21 mouse cellular contexts compared by ENCODE assay signal in the genomic region with DNA sequence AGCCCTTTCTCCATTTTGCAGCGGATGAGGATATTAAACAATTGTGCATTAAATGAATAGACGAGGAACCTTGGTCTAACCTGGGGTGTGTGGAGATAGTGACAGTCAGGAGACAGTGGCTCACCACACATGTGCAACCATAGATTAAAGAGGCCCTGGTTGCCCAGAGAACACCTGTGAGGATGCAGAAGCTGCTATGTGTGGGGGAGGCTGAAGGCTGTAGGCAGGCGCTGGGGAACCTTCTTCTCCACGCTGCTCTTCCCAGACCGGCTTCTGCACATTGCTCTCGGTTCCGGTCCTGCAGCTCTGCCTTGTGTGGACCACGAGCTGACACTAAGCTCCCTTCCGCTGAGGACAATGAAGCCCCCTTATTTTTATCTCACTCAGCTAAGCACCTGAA.
"Had no signal": no experiment of that assay in that cellular context is flagged by ENCODE, and none has a peak within 500 bp of the region (broad histone marks: within the 10 kb centered on the region; RNA-seq: fewer than 3 reads in every experiment).

No protein-coding gene starts in this region.

- H3K36me3 ChIP-seq: lung, embryonic 15.5 days; midbrain, embryonic 10.5 days; midbrain, embryonic 13.5 days; midbrain, embryonic 15.5 days; neural tube, embryonic 13.5 days; neural tube, embryonic 15.5 days had no signal

- H3K27ac ChIP-seq: lung, embryonic 15.5 days; macrophage; midbrain, embryonic 10.5 days; midbrain, embryonic 13.5 days; midbrain, embryonic 15.5 days; neural tube, embryonic 13.5 days; neural tube, embryonic 15.5 days had no signal

- H3K4me2 ChIP-seq: lung, embryonic 15.5 days; midbrain, embryonic 13.5 days; midbrain, embryonic 15.5 days; neural tube, embryonic 13.5 days; neural tube, embryonic 15.5 days had no signal

- H3K27me3 ChIP-seq: lung, embryonic 15.5 days; midbrain, embryonic 13.5 days; midbrain, embryonic 15.5 days; neural tube, embryonic 13.5 days; neural tube, embryonic 15.5 days had no signal

- ATAC-seq: liver, postnatal 0 days; lung, postnatal 0 days; midbrain, embryonic 13.5 days; midbrain, embryonic 15.5 days had no signal

- H3K4me3 ChIP-seq: lung, embryonic 15.5 days; midbrain, embryonic 10.5 days; midbrain, embryonic 13.5 days; midbrain, embryonic 15.5 days; myocyte; neural tube, embryonic 13.5 days; neural tube, embryonic 15.5 days had no signal

- H3K9ac ChIP-seq: liver, postnatal 0 days; lung, embryonic 15.5 days; midbrain, embryonic 13.5 days; midbrain, embryonic 15.5 days; neural tube, embryonic 13.5 days; neural tube, embryonic 15.5 days had no signal

- H3K4me1 ChIP-seq: midbrain, embryonic 15.5 days had no signal

- H3K9me3 ChIP-seq: lung, embryonic 15.5 days; midbrain, embryonic 10.5 days; midbrain, embryonic 13.5 days; midbrain, embryonic 15.5 days; neural tube, embryonic 13.5 days; neural tube, embryonic 15.5 days had no signal

- DNase-seq: liver, postnatal 0 days; lung, adult 2 months; lung, postnatal 14 days; lung, postnatal 36 days; retina, postnatal 1 day; right cerebral cortex, adult 18-20 months; right cerebral cortex, postnatal 25 days; right cerebral cortex, postnatal 4 days; spleen, adult 18-20 months; thymus, adult 18-20 months; thymus, postnatal 14 days; thymus, postnatal 36 days had no signal
